Mouse (Mus musculus) liver, adult (tissue): Measurements from ENCODE around the gene Cald1.

ENCODE experiments used
- GATA4 ChIP-seq: IDR thresholded peaks from 2 replicates; pipeline ENCODE4 v1.6.1; 2014; ENCODE audit warnings: mild to moderate bottlenecking, low read length; ENCODE audit not compliant: insufficient replicate concordance

Gene Cald1

GRCm38 (mm10) chr6:34674897-34675296 is 76.6 kb downstream of the Cald1 start:
- no peak for TF ChIP-seq GATA4

GRCm38 (mm10) chr6:34682126-34682525 is 83.8 kb downstream of the Cald1 start:
- TF ChIP-seq GATA4 = no peak

GRCm38 (mm10) chr6:34684886-34685285 is 86.6 kb downstream of the Cald1 start:
- TF ChIP-seq GATA4 = no peak

- TF ChIP-seq GATA4 = 0 out of 2 replicates have a peak, but pooled peaks have one; percentile 76
Observed at GRCm38 (mm10) chr6:34688971-34689370, 90.7 kb downstream of the Cald1 start.

- TF ChIP-seq GATA4 = no peak
Observed at GRCm38 (mm10) chr6:34691416-34691815, 93.1 kb downstream of the Cald1 start.

- peak; percentile 27; the same call in 1 of the 2 replicates for TF ChIP-seq GATA4
Observed at GRCm38 (mm10) chr6:34694096-34694495, 95.8 kb downstream of the Cald1 start.

GRCm38 (mm10) chr6:34703421-34704120 is 105.3 kb downstream of the Cald1 start:
- no peak for TF ChIP-seq GATA4

- TF ChIP-seq GATA4 = no peak
Observed at GRCm38 (mm10) chr6:34707521-34707920, 109.2 kb downstream of the Cald1 start.

- no peak for TF ChIP-seq GATA4
Observed at GRCm38 (mm10) chr6:34708650-34709265, 110.5 kb downstream of the Cald1 start.

- peak; percentile 83; the same call in 1 of the 2 replicates for TF ChIP-seq GATA4
Observed at GRCm38 (mm10) chr6:34709289-34709688, 111.0 kb downstream of the Cald1 start.

- no peak for TF ChIP-seq GATA4
Observed at GRCm38 (mm10) chr6:34709946-34710682, 111.8 kb downstream of the Cald1 start.

GRCm38 (mm10) chr6:34710848-34711247 is 112.5 kb downstream of the Cald1 start:
- TF ChIP-seq GATA4 = no peak

- no peak for TF ChIP-seq GATA4
Observed at GRCm38 (mm10) chr6:34711620-34712019, 113.3 kb downstream of the Cald1 start.

GRCm38 (mm10) chr6:34713169-34713568 is 114.9 kb downstream of the Cald1 start:
- TF ChIP-seq GATA4 = no peak

GRCm38 (mm10) chr6:34713777-34714176 is 115.5 kb downstream of the Cald1 start:
- no peak for TF ChIP-seq GATA4

GRCm38 (mm10) chr6:34714612-34715011 is 116.3 kb downstream of the Cald1 start:
- TF ChIP-seq GATA4 = no peak
